8 mouse cellular contexts compared by ENCODE assay signal in the genomic region with DNA sequence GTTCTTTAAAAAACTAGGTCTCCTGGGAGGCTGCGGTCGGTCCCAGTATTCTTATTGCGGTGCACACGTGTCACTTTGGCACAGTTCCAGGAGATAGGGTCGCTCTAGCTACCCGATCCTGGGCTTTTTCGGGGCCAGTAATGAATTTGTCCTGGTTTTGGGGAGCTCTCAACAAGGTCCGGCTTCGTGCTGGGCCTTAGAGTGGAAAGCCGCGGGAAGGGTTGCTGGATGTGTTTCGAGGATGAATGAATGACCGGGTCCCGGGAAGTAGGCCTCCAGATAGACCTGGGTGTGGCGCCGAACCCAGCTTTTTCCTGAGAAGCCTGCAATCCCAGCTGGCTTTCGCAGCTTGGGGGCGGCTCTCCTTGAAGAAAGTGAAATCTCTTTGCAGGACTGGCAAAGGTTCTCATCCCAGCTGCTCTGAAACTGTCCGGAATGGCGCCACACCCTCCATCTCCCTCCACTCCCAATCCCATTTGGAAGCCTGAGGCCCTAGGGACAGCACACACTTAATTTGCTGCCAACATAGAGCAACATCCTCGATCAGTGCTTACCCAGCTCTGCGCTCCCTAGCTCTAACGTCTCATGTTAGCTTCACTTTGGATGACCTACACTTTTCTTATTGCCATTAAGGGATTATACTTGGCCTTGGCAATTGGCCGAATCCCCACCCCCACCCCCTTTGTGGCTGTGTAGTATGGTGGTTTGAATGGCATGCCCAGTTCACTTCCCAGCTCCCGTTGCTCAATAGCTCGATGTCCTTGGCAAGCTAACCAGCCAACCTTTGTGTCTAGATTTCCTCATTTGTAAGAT. TPM values are rescaled to one million over a fixed set of nuclear protein-coding genes. Genes with fewer than 3 reads are reported as not detected.
DNase-seq lines count a peak whose midpoint lies in the region; ATAC-seq lines count a peak whose summit lies in the region.

No protein-coding gene starts in this region.

- H3K36me3 ChIP-seq in hindbrain, embryonic 16.5 days (ENCODE audit: control insufficient read depth, insufficient read depth, low read length), result peaks cover 22% of the 10 kb centered on the region
- H3K36me3 ChIP-seq in liver, embryonic 13.5 days, result peaks cover 42% of the 10 kb centered on the region

- WGBS in hindbrain, embryonic 16.5 days, result 11% methylated on average over 26 of the region's 26 CpGs
- WGBS in liver, embryonic 13.5 days (ENCODE audit: insufficient replicate concordance), result 7% methylated on average over 26 of the region's 26 CpGs

- peak overlapping the region; percentile 90 for H3K4me2 ChIP-seq in hindbrain, embryonic 16.5 days (ENCODE audit: low read length)
- peak overlapping the region; percentile 92 for H3K4me2 ChIP-seq in liver, embryonic 13.5 days

- H3K27me3 ChIP-seq in hindbrain, embryonic 16.5 days (replicated peaks; ENCODE audit: control insufficient read depth, insufficient read depth, low read length), result no peaks in the 10 kb centered on the region
- no peaks in the 10 kb centered on the region for H3K27me3 ChIP-seq in liver, embryonic 13.5 days

- DNase-seq in left cerebral cortex, postnatal 25 days (ENCODE audit: low spot score in 2 of 2), result peak; percentile 13 to 30
- no peak for DNase-seq in left cerebral cortex, adult 8-10 months (ENCODE audit: low spot score in 2 of 2)
- peak; percentile 13 for DNase-seq in cerebellum, adult 9-11 months
- peak; percentile 15 to 33 for DNase-seq in gastrocnemius, adult 8-10 months (ENCODE audit: low spot score in 2 of 2)
- peak; percentile 5 for DNase-seq in liver, embryonic 13.5 days
- peak; percentile 61 for DNase-seq in naive thymus-derived CD4-positive, alpha-beta T cell, adult 2 months (ENCODE audit: low read depth)
- peak; percentile 21 for DNase-seq in thymus, postnatal 14 days

- H3K4me1 ChIP-seq in hindbrain, embryonic 16.5 days (ENCODE audit: control insufficient read depth, insufficient read depth, low read depth, low read length), result peaks cover 6% of the 10 kb centered on the region
- H3K4me1 ChIP-seq in liver, embryonic 13.5 days (replicated peaks), result peaks cover 22% of the 10 kb centered on the region

- H3K9me3 ChIP-seq in hindbrain, embryonic 16.5 days (ENCODE audit: control insufficient read depth, low read length), result no peaks in the 10 kb centered on the region
- H3K9me3 ChIP-seq in liver, embryonic 13.5 days (replicated peaks), result no peaks in the 10 kb centered on the region

- peak overlapping the region; percentile 96 for H3K4me3 ChIP-seq in hindbrain, embryonic 16.5 days (ENCODE audit: low read length)
- H3K4me3 ChIP-seq in liver, embryonic 13.5 days (replicated peaks), result peak overlapping the region; percentile 96

- peak overlapping the region; percentile 91 for H3K9ac ChIP-seq in hindbrain, embryonic 16.5 days (ENCODE audit: low read depth, low read length)
- H3K9ac ChIP-seq in liver, embryonic 13.5 days, result peak overlapping the region; percentile 91

- H3K27ac ChIP-seq in hindbrain, embryonic 16.5 days (ENCODE audit: low read depth, low read length), result peak overlapping the region; percentile 61
- peak overlapping the region; percentile 82 for H3K27ac ChIP-seq in liver, embryonic 13.5 days

- ATAC-seq in hindbrain, embryonic 16.5 days, result 0 out of 2 replicates have a peak, but pooled peaks have one; percentile 53
- no peak for ATAC-seq in liver, embryonic 13.5 days (ENCODE audit: low read depth)

- intact Hi-C loops in left cerebral cortex, postnatal 25 days (cut with DNase I), result no loop called here

RNA-seq across cellular contexts. Expression of gene Lrrc59, which starts 0.8 kb away (rescaled TPM):
- 10 to 100 TPM; 84.2 to 90.4 TPM for total RNA-seq in left cerebral cortex, postnatal 25 days (2021)
- total RNA-seq in left cerebral cortex, adult 8-10 months (2022), result 10 to 100 TPM; 84.0 to 91.2 (median 86.3) TPM
- 10 to 100 TPM; 35.1 to 44.4 (median 36.4) TPM for total RNA-seq in gastrocnemius, adult 8-10 months (2022)
- 153 and 171 TPM in 2 replicates for polyA plus RNA-seq in hindbrain, embryonic 16.5 days (2015; fragmentation: Nextera tagmentation; extraction: Ambion mirVana)
- polyA plus RNA-seq in liver, embryonic 13.5 days (2015; fragmentation: Nextera tagmentation; extraction: Ambion mirVana), result 133 and 148 TPM in 2 replicates

RNA-seq across cellular contexts. Expression of gene Mrpl27, which starts 23.2 kb away (rescaled TPM):
- 10 to 100 TPM; 72.1 to 74.6 TPM for total RNA-seq in left cerebral cortex, postnatal 25 days (2021)
- 10 to 100 TPM; 62.7 to 75.7 (median 69.0) TPM for total RNA-seq in left cerebral cortex, adult 8-10 months (2022)
- total RNA-seq in gastrocnemius, adult 8-10 months (2022), result 10 to 100 TPM; 43.5 to 48.0 (median 45.8) TPM
- polyA plus RNA-seq in hindbrain, embryonic 16.5 days (2015; fragmentation: Nextera tagmentation; extraction: Ambion mirVana), result 141 and 157 TPM in 2 replicates
- polyA plus RNA-seq in liver, embryonic 13.5 days (2015; fragmentation: Nextera tagmentation; extraction: Ambion mirVana), result 90.2 and 91.3 TPM in 2 replicates

RNA-seq across cellular contexts. Expression of gene Eme1, which starts 23.4 kb away (rescaled TPM):
- total RNA-seq in left cerebral cortex, postnatal 25 days (2021), result under 1 TPM in 1 of 2 experiments, not detected in 1; 0.32 TPM
- total RNA-seq in left cerebral cortex, adult 8-10 months (2022), result under 1 TPM in 1 of 4 experiments, not detected in 3; 0.19 TPM
- total RNA-seq in gastrocnemius, adult 8-10 months (2022), result not detected
- 3.5 and 4.4 TPM in 2 replicates for polyA plus RNA-seq in hindbrain, embryonic 16.5 days (2015; fragmentation: Nextera tagmentation; extraction: Ambion mirVana)
- polyA plus RNA-seq in liver, embryonic 13.5 days (2015; fragmentation: Nextera tagmentation; extraction: Ambion mirVana), result 18.4 and 19.5 TPM in 2 replicates

RNA-seq across cellular contexts. Expression of gene Acsf2, which starts 28.7 kb away (rescaled TPM):
- 10 to 100 TPM; 13.6 to 16.6 TPM for total RNA-seq in left cerebral cortex, postnatal 25 days (2021)
- total RNA-seq in left cerebral cortex, adult 8-10 months (2022), result 10 to 100 TPM; 16.8 to 19.7 (median 18.8) TPM
- total RNA-seq in gastrocnemius, adult 8-10 months (2022), result 1 to 10 TPM; 1.2 to 2.6 (median 1.9) TPM
- polyA plus RNA-seq in hindbrain, embryonic 16.5 days (2015; fragmentation: Nextera tagmentation; extraction: Ambion mirVana), result 1.8 and 2.3 TPM in 2 replicates
- polyA plus RNA-seq in liver, embryonic 13.5 days (2015; fragmentation: Nextera tagmentation; extraction: Ambion mirVana), result 1.1 and 1.3 TPM in 2 replicates

RNA-seq across cellular contexts. Expression of gene Xylt2, which starts 46.9 kb away (rescaled TPM):
- total RNA-seq in left cerebral cortex, postnatal 25 days (2021), result 10 to 100 TPM; 21.8 to 23.7 TPM
- total RNA-seq in left cerebral cortex, adult 8-10 months (2022), result 10 to 100 TPM; 25.9 to 27.8 (median 26.7) TPM
- 1 to 10 TPM; 2.3 to 4.3 (median 3.7) TPM for total RNA-seq in gastrocnemius, adult 8-10 months (2022)
- polyA plus RNA-seq in hindbrain, embryonic 16.5 days (2015; fragmentation: Nextera tagmentation; extraction: Ambion mirVana), result 13.0 and 14.4 TPM in 2 replicates
- 2.4 and 2.9 TPM in 2 replicates for polyA plus RNA-seq in liver, embryonic 13.5 days (2015; fragmentation: Nextera tagmentation; extraction: Ambion mirVana)

Comparison
In these comparisons a context has a peak if more than half of its experiments do, and no peak if none do; other contexts are left out.
1. DNase-seq: peak in left cerebral cortex, postnatal 25 days (2 of 2), cerebellum, adult 9-11 months (single experiment), gastrocnemius, adult 8-10 months (2 of 2), liver, embryonic 13.5 days (single experiment), naive thymus-derived CD4-positive, alpha-beta T cell, adult 2 months (single experiment) and thymus, postnatal 14 days (single experiment); none in left cerebral cortex, adult 8-10 months (0 of 2).